Mouse (Mus musculus) retina, postnatal 7 days (tissue): Measurements from ENCODE around the gene Gm5617.
"Not testable (repeated sequence)": the region's sequence is repeated elsewhere in the genome, so short reads cannot be mapped to it uniquely, and the experiment has no call there.

Source experiments
- DNase-seq: peaks from one replicate; pipeline ENCODE4 v3.0.0-alpha.2; 2012; ENCODE audit warnings: low read depth, low spot score

Gene Gm5617

DNA sequence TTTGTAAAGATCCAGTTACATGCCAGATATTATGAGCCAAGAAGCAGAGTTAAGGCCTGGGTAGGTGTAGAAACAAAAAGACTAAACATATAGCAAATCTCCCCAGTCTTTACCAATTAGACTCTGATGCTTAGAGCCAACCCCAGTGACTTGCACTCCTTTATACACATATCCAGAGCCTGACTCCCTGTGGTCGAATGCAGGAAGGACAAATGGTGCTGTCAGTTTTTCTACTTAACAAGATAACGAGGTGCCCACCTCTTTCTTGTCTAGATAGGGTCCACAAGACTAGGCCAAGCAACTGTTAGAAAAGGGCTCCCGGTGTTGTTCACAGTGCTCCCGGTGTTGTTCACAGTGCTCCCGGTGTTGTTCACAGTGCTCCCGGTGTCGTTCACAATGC is 6.0 kb downstream of the Gm5617 start:
- no peak for DNase-seq

DNA sequence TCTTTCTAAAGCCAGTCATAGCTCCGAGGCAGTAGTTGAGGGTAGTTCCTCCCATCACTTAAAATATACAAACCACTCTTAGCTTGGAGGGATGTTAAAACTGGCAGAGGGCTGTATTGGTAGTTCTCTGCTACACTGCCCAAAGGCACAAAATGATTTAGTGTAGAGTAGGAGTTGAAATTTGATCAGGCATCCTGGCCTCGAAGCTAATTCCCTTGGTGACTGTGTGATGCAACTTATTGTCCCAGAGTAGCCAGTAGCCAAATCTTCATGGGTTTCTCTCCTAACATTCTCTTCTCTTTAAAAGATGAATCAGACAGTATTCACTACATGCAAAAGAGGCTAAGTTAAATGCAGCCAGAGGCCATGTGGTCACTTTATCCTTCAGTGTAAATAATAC is 7.8 kb downstream of the Gm5617 start:
- DNase-seq = no peak

DNA sequence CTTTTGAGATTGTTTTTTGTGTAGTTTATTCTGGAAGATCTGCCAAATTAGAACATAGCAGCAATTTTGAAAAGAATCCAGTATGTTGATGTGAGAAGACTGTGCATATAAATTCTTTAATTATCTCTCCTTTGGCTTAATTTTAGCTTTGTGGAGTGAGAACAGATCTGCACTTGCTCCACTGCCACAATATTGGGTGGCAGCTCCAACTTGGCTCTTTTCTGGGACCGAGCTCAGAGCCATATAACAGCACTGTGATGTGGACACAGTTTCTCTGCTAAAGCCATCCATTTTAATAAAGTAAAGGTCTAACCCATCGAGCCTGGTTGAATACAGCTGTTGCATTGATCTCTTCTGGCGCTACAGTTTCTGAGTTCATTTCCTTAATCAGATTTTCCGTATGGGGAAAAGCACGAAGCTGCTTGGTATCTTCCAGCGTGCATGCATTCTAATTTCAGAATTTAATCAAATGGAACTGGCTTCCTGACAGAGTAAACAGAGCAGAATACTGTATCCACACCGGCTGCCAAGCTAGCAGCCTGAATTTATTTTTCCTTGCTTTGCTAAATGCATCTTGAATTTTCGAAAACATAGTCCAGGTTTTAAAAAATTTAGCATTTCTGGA is 9.6 kb downstream of the Gm5617 start:
- no peak for DNase-seq

DNA sequence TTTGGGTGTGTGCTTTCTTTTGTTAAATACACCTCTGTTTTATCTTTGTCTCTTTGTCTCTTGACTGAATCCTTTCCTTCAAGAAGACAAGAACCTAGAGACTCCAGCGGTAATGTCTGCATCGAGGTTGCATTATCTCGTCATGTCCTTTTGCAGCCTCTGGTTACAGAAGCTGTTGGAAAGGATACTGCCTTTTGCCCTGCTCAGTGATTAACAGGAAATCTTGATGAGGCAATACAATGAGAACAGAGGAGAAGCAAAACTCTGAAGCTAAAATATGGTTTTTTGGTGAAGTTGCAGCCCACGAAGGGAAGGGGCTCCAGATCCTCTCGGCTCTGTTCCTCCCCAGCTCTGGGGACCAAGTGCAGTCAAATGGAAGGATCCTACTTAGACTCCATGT is 14.9 kb downstream of the Gm5617 start:
- DNase-seq = no peak

DNA sequence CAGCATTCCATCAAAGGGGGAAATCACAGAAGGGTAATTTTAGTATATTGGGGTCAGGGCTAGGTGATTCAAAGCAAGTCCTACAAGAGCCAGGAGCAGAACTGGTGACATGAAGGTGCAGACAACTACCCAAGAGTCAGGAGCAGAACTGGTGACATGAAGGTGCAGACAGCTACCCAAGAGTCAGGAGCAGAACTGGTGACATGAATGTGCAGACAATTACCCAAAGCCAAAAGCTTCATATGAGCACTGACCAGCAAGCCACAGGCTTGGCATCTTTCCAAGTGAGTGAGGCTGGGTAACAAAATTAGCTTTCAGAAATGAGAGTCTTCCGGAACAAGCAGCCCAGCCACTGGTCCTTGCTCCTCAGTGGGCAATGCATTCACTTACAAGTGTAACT is 20.1 kb downstream of the Gm5617 start:
- DNase-seq = no peak

DNA sequence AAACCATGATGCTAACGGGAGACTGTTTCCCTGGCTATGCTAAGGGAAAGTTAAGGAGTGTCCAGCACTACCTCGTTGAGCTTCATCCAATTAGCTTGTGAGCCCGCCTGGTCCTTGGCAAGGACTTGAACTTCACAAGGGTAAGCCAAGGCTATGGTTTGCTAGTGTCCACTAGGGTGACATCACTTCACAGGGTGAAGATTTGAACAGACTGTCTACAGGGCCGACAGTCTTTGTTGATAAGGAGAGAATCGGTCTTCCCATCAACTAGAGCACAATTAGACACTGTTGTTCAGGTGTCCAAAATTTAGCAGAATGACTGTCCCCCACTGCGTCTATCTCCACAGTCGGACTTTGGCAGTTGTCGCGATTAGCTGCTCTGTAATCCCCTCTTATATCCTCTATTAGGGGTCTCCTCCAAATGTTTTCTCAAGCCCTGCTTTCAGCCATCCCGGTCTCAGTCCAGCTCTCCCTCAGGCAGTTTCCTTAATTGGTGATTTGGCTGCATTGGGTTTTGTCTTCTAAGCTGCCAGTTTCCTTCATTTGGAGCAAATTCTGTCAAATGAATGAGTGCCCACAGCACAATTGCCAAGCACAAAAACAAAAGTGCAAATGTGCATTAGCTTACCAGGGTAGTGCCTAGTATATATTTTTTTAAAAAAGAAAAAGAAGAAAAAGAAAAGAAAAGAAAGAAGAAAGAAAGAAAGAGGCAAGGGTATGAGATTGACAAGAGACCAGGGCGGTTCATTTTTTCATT is 21.6 kb downstream of the Gm5617 start:
- DNase-seq = no peak

- DNase-seq = no peak
These were observed 22.3 kb downstream of the Gm5617 start for GRCm38 (mm10) chr9:48517372-48518130.

DNA sequence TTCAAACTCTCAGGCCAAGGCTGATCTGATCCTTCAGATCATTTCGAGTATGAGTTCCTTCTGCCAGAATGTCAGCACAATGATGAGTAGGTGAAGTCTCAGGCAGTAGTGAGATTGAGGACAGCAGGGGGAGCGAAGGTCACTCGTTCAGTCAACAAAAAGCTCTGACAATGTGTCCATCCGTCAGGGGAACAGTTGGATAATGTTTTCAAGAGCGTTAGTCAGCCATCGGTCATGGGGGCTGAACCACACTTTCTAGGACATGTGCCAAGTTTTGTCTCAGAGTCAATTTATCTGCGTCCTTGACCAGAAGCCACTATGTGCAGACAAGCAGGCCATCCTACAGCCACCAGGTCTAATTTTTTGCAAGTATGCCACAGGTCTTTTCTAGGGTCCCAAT is 25.2 kb downstream of the Gm5617 start:
- not testable (repeated sequence) for DNase-seq

DNA sequence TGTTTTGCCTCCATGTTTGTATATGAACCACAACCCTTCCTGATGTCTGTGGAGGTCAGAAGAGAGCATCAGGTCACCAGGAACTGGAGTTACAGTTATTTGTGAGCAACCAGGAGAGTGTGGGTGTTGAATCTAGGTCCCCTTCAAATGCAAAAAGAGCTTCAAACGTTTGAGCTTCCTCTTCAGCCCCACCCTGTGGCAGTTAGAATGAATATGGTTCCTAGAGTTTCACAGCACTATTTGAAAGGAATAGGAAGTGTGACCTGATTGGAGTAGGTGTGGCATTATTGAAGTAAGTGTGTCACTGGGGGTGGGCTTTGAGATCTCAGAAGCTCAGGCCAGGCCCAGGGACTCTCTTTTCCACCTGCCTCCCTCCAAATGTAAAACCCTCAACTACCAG is 30.3 kb downstream of the Gm5617 start:
- DNase-seq = no peak

GRCm38 (mm10) chr9:48526520-48526919 is 31.3 kb downstream of the Gm5617 start:
- no peak for DNase-seq

DNA sequence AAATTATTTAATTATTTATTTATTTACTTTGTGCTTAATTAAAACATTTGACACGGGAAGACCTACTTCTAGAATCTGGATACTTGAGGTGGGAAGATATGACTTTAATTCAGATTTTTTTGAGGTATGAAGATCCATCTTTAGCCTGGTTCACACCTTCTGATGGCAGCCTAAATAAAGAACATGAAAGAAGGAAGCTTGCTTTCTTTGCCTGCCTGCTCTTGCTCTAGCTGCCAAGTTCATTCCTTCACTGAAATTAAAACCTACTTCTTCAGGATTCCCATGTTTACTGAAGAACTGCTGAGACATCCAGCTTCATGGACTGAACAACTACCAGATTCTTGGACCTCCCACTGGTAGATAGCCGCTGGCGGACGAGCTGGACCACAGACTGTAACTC is 36.1 kb downstream of the Gm5617 start:
- no peak for DNase-seq

GRCm38 (mm10) chr9:48532203-48532602 is 37.0 kb downstream of the Gm5617 start:
- DNase-seq = no peak

DNA sequence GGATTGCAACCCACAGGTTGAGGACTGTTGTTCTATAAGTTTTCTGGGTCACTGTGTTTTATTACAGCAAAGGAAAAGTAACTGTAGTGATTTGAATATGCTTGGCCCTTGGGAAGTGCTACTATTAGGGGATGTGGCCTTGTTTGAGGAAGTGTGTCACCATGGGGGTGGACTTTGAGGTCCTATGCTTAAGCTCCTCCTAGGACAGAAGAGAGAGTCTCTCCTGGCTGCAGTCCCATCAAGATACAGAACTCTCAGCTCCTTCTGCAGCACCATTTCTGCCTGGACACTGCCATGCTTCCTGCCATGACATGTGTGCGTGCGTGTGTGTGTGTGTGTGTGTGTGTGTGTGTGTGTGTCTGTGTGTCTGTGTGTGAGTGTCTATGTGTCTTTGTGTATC is 37.5 kb downstream of the Gm5617 start:
- no peak for DNase-seq

- DNase-seq = no peak
These were observed 41.2 kb downstream of the Gm5617 start for GRCm38 (mm10) chr9:48536414-48536813.

DNA sequence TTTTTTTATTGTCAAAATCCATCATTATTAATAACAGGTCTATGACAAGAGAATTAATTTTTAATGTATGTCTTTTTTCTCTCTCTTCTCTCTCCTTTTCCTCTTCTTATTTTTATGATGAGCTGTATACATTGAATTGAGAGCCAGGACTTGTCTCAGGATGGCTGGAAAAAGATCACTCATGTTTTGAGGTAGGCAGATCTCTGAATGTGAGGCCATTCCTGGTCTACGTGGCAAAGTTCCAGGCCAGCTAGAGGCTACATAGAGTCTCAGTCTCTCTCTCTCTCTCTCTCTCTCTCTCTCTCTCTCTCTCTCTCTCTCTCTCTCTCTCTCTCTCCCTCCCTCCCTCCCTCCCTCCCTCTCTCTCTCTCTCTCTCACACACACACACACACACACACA is 42.4 kb downstream of the Gm5617 start:
- not testable (repeated sequence) for DNase-seq

DNA sequence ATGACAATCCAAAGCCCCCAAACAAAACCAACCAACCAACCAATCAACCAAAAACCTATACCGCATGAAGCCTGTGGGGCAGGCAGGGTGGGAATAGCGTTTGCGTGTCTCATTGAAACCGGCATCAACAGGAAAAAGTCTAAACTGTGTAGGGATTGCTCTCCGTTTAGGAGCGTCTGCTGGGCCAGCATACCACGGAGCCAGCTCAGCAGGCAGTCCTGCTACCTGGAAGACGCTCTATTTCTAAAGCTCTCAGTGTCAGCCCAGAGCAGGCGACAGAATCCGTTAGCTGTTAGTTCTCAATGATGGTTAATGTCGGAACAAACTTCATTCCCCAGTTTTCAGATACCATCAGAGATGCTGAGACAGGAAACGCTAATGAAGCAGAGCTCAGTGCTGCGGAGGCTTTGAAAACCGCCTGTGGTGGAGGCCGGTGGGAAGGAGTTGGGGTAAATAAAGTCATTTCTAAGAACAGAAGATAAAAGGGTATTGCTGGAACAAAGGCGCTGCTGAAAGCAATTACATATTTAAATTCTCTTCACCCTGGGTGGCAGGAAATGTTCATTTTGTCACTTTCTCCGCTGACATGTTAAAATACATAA is 42.9 kb downstream of the Gm5617 start:
- no peak for DNase-seq

GRCm38 (mm10) chr9:48538688-48539087 is 43.4 kb downstream of the Gm5617 start:
- no peak for DNase-seq
